Mouse (Mus musculus) colon, adult 2 months (tissue): ENCODE results near the gene Nek10. TPM values are rescaled to one million over a fixed set of nuclear protein-coding genes. Genes with fewer than 3 reads are reported as not detected.

Source experiments
- polyA plus RNA-seq: library from polyadenylated mRNA; depleted of rRNA; stranded (reverse); fragments of >200 nt; gene quantifications from 2 replicates; pipeline ENCODE4 v1.2.3, GENCODE M21; 2012; rRNA removed

The Nek10 gene
- 0.03 and 0.07 TPM in 2 replicates for polyA plus RNA-seq

DNA sequence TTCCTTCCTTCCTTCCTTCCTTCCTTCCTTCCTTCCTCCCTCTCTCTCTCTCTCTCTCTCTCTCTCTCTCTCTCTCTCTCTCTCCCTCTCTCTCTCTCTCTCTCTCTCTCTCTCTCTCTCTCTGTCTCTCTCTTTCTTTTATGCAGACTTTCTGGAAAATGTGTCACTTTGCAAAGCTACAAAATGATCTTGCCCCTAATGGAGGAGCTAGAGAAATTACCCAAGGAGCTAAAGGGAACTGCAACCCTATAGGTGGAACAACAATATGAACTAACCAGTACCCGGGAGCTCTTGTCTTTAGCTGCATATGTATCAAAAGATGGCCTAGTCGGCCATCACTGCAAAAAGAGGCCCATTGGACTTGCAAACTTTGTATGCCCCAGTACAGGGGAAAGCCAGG lies at the start of gene Nek10:
Gene Nek10 (plus strand): TSS at position 301 of the 400 bp plus-strand sequence.

Other genes starting within 250 kb of the Nek10 start
- gene Slc4a7, start 101.1 kb upstream of the Nek10 start, polyA plus RNA-seq = 41.8 and 46.3 TPM in 2 replicates